Mouse (Mus musculus) spleen, postnatal 4 days (tissue): ENCODE data around the gene Ganc.
A peak's percentile ranks its signal among the peaks of the same experiment; 100 is the strongest.

Source experiments
- DNase-seq, 2 experiments: peaks; one replicate each; pipeline ENCODE4 v3.0.0; 2022; ENCODE audit warnings: low spot score in 2 of 2

Gene Ganc

DNA sequence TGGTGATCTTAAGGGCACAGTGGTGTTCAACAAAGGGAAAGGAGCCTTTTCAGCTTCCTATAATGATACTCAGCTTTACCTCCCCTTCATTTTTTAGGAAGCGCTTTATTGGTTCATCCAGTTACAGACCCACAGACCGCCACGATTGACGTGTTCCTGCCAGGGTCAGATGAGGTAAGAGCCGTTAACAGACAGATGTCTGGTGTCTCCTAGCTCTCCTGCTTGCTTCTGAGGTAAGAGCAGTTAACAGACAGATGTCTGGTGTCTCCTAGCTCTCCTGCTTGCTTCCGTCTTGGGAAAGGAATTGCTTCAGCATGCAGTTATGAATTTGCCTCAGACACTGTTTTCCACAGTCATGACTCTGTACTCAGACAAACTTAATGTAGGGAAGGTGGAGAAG lies 47.0 kb downstream of the Ganc start:
- DNase-seq: no peak

DNA sequence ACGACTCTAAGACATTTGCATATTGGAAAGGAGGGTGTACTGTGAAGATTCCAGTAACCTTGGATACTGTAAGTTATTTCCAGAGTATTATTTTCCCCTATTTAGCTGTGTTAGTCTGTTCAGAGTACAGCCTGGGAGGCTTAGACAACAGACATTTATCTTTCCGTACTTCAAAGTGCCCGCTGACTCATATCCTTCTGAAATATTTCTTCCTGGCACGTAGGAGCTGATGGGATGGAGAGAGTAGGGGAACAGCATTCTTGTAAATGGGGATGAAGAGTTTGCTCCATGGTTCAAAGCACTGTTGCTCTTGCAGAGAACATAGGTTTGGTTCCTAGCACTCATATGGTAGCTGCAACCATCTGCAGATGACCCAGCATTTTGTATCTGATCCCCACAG lies 48.9 kb downstream of the Ganc start:
- DNase-seq: no peak

DNA sequence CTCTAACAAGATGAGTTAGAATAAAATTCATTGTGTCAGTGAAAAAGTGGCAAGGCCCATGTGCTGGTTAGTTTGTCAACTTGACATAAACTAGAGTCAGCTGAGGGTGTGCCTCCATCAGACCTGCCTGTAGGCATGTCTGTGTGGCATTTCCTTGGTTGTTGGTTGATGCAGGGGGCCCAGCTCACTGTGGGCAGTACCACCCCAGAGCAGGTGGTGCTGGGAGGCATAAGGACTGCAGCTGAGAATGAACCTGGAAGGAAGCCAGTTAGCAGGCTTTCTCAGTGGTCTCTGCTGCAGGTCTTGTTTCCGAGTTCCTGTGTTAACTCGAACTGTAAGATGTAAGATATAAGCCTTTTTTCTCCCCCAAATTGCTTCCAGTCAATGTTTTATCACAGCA lies 51.3 kb downstream of the Ganc start:
- no peak for DNase-seq

DNA sequence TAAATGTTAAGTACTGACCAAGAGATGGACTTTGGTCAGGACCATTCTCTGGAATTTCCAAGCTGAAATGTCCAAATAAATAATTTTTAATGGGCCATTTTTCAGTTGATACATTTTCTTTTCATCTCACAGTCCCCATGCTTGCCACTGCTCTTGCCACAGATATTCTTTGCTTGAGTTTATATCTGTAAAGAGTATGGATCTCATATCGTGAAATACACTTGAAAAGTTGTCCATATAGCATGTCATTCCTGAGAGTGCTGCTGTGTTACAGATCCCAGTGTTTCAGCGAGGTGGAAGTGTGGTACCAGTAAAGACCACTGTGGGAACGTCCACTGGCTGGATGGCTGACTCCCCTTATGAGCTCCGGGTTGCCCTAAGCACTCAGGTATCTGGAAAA lies 52.0 kb downstream of the Ganc start, which contains the start of gene Capn3:
Capn3 (plus strand) TSS at position 301 of the 400 bp plus-strand sequence.
- DNase-seq: no peak

DNA sequence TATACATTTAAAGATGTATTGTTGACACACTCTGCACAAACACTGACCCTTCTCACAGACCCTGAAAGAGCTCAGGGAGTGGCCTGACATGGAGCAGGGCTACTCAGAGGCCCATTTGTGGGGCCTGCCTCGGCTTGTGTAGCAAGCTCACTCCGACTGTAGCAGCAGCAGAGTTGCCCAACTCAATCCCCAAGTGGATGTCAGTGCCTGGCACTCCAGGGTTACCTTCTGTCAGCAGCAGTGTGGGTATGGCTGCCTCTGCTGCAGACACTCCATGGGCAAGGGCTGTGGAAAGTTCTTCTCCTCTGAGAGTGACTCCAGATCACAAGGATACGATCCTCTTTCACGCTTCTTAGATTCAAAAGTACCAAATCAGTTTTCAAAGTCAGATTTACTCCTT lies 56.5 kb downstream of the Ganc start:
- DNase-seq: no peak

DNA sequence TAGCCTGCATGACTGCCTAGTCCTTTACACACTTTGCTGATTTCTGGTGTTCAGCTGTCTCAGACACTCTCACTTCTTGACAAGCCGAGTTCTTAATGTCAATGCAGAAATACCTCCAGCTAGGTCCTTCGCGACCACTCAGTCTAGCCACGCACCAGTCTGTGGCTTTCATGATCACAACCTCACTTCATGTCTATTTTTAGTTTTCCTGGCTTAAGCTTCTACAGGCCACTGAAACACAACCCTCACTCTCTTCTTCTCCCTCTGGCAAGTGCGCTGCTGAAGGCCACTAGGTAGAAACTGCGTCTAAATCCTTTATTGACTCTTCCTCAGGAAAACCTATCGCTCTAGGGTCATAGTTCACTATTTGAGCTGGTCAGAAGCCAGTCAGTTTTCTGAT lies 59.6 kb downstream of the Ganc start:
- DNase-seq: no peak

DNA sequence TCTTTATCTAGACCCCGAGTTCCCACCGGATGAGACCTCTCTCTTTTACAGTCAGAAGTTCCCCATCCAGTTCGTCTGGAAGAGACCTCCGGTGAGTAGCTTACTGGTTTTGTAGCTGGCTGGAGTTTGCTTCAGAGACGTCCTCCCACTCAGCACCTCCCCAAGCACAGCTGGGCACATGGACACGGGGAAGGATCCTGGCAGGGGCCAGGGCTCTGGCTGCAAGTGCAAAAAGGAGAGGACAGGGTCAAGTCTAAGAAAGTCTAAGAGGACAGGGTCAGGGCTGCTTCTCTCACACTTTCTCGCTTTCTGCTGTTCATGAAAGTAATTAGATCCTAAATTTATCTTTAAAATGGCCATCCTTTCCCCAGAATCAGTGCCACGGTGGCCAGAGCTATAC lies 60.4 kb downstream of the Ganc start:
- no peak for DNase-seq

DNA sequence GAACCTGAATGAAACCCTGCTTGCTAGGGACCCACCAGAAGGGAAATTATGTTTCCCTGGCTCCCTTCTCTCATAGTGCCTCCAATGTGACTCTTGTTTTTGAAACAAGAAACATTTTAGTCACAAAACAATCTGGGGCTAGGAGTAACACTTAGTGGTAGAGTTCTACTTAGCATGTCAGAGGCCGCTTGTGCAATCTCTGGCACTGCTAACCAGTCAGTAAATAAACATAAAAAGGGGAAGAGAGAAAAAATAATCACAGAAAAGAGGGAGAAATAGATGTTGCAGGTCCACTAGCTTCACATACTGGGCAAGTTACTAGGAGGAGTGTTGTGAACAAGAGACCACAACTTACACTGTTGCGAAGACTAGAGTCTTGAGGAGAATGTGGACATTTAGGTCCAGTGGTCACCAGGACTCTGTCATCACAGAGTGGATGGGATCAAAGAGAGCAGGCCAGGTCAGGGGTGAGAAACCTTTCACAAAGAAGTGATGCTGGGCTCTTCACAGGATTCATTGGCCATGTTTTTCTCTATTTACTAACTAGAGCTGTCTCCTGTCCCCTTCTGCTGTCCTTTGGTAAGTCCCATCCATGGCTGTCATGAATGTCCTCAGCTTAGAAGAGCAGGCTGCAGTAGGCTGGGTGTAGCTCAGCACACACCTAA lies 61.2 kb downstream of the Ganc start:
- no peak for DNase-seq

DNA sequence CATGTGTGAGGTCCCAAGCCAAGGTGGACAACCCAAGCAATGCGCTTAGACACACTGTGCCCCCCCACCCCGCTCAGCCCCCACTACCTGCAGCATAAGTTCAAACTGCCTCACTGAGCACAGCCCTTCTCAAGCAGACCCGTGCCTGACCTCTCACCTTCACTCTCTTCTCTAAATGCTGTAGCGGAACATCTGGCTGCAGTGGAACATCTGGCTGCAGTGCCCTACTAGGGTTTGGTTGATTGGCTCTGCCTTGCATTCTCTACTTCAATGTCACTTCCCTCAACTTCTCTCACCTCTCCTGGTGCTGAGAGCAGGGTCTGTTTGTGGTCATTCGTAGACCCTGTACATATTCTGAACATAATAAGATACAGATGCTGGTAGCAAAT lies 61.7 kb downstream of the Ganc start:
- no peak for DNase-seq

DNA sequence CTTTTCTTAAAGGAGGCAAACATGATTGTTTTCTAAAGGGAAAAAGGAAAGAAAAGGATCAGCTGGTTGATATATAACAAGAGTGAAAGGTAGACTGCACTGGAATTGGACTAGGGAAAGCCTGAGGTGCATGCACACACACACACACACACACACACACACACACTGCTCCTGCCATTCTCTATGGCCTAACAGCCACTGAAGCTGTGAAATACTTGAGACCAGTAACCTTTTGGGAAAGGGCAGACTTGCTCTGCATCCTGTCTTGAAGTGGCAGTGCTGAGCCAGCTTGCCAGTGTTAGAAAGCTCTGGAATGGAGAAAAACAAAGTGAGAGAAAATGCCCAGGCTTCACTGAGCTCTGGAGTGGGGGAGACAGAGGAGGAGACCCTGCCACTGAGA lies 64.3 kb downstream of the Ganc start:
- DNase-seq: no peak

DNA sequence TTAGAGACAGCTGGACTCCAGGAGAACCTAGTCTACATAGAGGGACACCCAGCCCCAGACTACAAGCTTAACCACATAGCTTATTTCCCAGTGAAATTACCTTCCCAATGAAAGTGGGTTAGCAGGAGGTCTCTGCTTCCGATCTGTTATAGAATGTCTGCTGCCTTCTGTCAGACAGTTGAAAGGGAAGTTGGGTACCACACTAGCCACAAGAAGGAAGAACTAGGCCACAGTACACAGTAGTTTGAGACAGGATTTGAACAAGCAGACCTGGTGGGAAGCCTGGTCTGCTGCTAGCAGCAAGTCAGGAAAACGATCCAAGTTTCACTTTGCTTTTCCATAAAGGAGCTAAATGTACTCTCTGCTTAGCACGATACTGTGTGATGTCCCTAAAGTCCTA lies 65.5 kb downstream of the Ganc start:
- no peak for DNase-seq

DNA sequence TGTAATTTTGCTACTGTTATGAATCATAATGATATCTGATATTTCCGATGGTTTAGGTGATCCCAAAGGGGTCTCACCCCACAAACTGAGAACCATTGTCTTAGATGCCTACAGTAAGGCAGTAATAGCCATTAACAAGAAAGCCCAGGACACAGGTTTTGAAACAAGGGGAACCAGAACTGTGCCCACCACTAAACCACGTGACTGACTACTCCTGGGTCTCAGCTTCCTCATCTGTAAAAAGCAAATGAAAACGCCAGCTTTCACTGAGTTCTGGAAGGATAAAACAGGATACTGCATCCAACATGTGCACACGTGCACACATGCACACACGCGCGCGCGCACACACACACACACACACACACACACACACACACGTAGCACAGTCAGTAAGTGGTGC lies 66.0 kb downstream of the Ganc start:
- no peak for DNase-seq

DNA sequence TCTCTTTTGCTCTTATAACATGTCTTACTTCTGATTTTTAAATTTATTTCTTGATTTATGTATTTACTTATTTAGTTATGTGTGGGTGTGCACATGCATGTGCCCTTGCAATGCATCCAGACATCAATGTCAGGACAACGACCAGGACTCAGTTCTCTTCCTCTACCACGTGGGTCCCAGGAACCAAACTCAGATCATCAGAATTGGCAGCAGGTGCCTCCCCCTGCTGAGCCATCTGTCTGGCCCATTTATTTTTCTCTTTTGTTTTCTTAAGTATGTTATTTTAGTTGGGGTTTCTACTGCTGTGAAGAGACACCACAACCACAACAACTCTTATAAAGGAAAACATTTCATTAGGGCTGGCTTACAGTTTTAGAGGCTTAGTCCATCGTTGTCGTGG lies 67.2 kb downstream of the Ganc start:
- no peak for DNase-seq

DNA sequence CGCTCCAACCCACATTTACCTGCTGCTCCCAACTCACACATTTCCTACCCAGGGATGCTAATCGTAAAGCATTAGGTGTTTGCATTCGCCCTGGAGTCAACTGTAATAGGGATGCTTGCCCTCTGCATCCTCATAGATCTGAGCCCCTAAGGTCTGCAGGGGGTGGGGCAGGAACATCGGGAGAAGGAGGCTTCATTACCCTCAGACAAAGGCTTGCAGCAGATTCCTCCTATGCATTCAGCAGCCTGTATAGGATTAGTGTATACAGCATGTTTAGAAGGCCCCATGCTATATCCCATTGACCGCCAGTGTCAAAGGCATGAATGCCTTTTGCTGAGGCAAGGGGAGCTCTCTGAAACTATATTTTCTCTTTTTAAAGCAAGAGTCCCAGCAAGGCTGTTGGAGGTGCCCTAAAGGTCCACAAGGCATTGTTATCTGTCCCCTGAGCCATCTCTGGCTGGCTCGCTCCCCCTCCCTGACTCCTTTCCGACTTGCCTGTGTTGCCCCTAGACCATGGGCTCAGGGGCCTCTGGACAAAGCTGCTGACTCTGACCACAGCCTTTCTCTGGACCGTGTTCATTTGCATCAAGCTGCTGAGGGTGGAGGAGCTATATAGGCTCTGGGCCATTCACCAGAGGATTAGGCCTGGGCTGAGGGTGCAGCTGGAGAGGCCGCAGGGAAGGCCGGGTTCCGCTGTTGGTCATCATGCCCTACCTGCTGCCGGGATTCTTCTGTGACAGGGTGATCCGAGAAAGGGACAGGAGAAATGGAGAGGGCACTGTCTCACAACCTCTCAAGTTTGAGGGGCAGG lies 72.8 kb downstream of the Ganc start:
- DNase-seq: no peak

DNA sequence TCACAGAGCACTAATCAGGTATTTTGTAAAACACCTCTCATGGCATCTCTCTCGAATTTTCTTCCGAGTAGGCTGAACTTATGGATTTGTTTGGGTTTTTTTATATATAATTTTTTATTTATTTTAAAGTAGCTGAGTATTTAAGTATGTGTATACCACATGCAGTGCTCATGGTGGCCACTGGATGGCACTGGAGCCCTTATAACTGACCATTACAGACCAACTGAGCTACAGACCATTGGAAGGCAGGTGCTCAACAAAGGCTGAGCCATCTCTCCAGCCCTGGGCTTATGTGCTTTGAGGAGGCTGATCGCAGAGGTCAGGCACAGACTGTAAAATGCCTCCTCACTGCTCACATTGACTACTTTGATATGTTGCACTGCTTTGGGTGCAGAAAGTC lies 74.9 kb downstream of the Ganc start:
- peak; percentile 69 to 87 for DNase-seq

DNA sequence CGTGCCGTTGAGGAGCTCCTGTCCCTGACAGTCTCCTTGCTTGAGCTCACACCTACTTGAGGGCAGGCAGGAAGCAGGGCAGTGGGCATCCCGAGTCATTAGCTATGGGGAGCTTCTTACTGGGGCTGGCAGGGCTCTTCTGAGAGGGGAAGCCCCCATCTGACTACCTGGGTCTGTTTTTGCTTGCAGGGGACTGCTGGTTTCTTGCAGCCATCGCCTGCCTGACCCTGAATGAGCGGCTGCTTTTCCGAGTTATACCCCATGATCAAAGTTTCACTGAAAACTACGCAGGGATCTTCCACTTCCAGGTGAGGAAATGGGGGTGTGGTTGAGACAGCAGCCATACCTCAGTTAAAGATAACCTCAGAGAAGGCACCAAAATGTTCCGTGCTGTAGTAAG lies 78.2 kb downstream of the Ganc start:
- DNase-seq: no peak

DNA sequence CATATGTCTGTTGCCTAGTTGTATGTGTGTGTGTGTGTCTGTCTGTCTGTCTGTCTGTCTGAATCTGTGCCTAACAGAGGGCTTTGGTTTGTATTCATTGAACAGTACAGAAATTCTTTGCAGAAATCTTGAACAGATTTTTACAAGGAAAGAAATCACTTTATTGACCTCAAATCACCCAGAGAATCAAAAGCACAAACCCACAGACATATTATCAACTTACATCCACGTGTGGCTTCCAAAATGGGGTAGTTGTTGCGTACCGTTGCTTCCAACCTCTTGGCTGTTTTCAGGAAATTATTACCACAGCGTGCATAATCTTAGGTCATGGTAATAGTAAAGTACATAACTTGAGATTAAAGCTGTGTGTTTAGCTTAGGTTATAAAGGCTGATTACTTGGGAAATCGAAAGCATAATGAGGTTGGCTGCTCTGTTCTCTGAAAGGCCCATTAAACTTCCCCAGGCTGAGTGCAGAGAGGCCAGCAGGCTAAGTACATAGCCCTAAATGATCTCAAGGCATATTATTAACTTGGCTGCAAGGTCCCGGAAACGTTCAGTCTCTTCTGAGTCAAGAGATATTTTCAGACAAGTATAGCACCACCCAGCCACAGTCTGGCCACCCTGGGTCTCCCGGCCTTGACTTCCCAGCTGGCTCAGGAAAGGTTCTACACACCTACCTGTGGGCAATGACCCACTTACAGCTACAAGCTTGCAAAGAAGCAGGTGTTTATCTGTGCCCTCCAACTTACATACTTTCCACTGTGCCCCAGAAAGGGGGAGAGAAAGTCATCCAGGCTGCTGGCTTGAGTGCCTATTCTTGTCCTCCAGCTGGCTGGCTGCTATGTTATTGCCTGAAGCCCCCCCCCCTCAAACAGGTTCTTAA lies 79.1 kb downstream of the Ganc start:
- DNase-seq: no peak

DNA sequence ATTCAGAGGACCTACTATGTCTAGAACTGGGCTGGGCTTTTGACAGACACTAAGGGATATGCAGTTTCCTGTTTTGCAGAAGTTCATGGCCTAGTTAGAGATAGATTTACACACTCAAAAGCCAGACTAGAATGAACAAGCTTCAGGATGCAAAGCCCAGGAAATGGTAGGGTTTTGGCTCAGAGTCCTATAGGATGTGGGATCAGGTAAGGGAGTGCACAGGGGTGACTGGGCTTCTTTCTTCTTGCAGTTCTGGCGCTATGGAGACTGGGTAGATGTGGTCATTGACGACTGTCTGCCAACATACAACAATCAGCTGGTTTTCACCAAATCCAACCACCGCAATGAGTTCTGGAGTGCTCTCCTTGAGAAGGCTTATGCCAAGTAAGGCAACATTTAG lies 80.5 kb downstream of the Ganc start:
- DNase-seq: no peak

DNA sequence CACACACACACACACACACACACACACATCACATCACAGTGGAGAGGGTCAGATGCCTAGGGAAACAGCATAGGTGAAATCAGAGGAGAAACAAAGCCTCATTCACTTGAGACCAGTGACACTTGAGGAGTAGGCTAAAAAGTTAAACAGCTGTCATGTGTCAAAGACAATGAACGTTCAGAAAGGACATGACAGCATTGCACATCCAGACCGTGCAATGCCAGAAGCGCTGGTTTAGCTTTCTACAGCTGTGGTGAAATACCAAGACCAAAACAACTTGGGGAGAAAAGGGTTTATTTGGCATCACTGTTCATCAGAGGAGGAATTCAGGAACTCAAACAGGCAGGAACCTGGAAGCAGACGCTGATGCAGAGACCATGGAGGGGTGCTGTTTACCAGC lies 89.6 kb downstream of the Ganc start:
- DNase-seq: no peak

DNA sequence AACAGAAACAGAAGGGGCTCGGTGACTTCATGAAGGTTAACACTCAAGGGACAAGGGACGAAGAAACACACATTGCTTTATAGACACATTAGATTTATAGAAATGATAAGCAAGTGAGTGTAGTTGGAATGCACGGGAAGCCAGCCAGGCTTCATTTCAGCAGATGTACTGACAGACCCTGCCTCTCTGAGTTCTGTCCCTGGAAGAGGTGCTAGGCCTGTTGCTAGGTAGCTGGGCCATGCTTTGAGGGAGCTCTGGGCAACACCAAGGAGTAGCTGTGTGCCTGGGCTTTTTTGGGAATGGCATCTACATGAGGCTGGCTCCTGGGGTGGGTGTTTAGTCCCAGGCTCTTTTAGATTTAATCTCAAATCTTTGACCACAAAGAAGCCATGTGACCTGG lies 92.8 kb downstream of the Ganc start:
- DNase-seq: no peak

DNA sequence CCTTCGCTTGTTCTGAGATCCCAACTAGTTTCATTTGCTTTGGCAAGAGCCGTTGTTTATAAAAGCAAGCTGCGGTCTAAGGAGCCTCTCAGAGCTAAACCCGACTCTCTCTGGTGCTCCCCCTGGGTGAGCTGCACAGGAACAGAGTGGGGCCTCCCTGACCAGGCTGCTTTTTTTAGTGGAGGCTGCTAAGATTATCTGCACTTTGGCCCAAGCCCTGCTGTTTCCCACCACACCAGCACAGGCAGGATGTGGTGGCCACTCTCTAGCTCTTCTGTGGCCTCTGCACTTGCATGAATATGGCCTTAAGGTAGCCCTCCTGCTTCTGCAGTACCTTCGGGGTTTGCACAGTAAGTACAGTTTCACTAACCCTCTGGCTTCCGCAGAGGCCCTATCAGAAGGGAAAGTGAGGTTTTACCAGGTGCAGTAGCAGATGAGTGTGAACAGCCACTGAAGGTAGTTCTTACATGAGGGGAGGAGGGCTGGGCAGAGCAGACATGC lies 96.3 kb downstream of the Ganc start:
- peak; percentile 32 to 67 for DNase-seq

DNA sequence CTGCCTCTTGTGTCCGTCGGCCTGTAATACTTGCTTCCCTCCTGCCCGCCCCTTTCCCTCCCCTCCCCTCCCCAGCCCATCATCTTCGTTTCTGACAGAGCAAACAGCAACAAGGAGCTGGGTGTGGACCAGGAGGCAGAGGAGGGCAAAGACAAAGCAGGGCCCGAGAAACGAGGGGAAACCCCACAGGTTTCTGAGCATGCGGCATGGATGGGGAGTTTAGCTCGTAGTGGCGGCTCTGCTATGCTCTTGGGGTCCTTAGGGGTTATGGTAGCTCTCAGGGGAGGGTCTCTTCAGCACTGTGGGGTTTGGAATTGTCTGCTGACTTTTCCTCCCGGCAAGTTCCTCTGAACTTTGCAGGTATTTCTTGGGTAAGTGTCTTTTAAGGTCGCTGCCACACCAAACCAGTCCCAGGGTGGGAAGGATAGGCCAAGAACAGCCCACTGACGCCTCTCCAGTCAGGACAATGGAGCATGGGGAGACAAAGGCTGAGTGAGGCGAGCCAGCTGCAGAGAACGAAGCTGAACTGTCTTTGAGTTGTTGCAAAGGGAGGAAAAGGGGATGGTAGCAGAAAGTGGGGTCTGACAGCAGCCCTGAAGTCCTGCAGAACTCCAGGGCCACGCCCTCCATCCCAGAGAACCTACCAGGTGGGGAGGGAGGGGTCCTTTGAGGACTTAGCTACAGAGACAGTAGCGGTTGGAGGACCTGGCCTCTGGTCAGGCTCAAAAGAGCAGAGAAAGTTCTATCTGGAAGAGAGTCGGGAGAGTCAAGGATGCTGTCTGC lies 97.6 kb downstream of the Ganc start:
- DNase-seq: no peak
